Mouse (Mus musculus) common myeloid progenitor, adult 5-6 weeks (primary cell): ENCODE results near the gene Tfdp2. TPM values are rescaled to one million over a fixed set of nuclear protein-coding genes. Genes with fewer than 3 reads are reported as not detected.
"Not testable (repeated sequence)": the region's sequence is repeated elsewhere in the genome, so short reads cannot be mapped to it uniquely, and the experiment has no call there.

Source experiments
- ATAC-seq: replicated peaks from 2 replicates; pipeline ENCODE4 v1.8.0; 2016; ENCODE audit warnings: low read depth, mild to moderate bottlenecking, moderate TSS enrichment, inconsistent platforms; ENCODE audit not compliant: poor library complexity, severe bottlenecking
- total RNA-seq: library from RNA; stranded (forward); fragments of 200-1000, 187-1606 nt; gene quantifications from 2 replicates; pipeline ENCODE4 v1.2.3, GENCODE M21; 2017

The Tfdp2 gene
- total RNA-seq, 1 experiment from 2014 or later, result 62.2 TPM

GRCm38 (mm10) chr9:96282082-96282481 lies 86.0 kb downstream of the Tfdp2 start:
- no peak for ATAC-seq

GRCm38 (mm10) chr9:96284916-96285315 lies 88.8 kb downstream of the Tfdp2 start:
- ATAC-seq, result peak; percentile 63; the same call in 1 of the 2 replicates

GRCm38 (mm10) chr9:96292144-96292543 lies 96.1 kb downstream of the Tfdp2 start:
- ATAC-seq, result no peak

- no peak for ATAC-seq
Observed at GRCm38 (mm10) chr9:96299324-96300008, 103.4 kb downstream of the Tfdp2 start.

GRCm38 (mm10) chr9:96308816-96309215 lies 112.7 kb downstream of the Tfdp2 start:
- no peak for ATAC-seq

GRCm38 (mm10) chr9:96312074-96312473 lies 116.0 kb downstream of the Tfdp2 start:
- no peak for ATAC-seq

- no peak for ATAC-seq
Observed at GRCm38 (mm10) chr9:96319333-96319732, 123.3 kb downstream of the Tfdp2 start.

- no peak for ATAC-seq
Observed at GRCm38 (mm10) chr9:96320551-96320980, 124.5 kb downstream of the Tfdp2 start.

GRCm38 (mm10) chr9:96322411-96323152 lies 126.5 kb downstream of the Tfdp2 start:
- no peak for ATAC-seq

- no peak for ATAC-seq
Observed at GRCm38 (mm10) chr9:96324502-96324901, 128.4 kb downstream of the Tfdp2 start.

- no peak for ATAC-seq
Observed at GRCm38 (mm10) chr9:96326496-96326923, 130.4 kb downstream of the Tfdp2 start.

- ATAC-seq, result no peak
Observed at GRCm38 (mm10) chr9:96328226-96328625, 132.2 kb downstream of the Tfdp2 start.

- no peak for ATAC-seq
Observed at GRCm38 (mm10) chr9:96331146-96331545, 135.1 kb downstream of the Tfdp2 start.

GRCm38 (mm10) chr9:96345750-96346149 lies 149.7 kb downstream of the Tfdp2 start:
- ATAC-seq, result no peak

GRCm38 (mm10) chr9:96348885-96349284 lies 152.8 kb downstream of the Tfdp2 start:
- ATAC-seq, result no peak

- peak; percentile 73 for ATAC-seq
Observed at GRCm38 (mm10) chr9:96350010-96350409, 153.9 kb downstream of the Tfdp2 start.

- ATAC-seq, result no peak
Observed at GRCm38 (mm10) chr9:96350476-96350875, 154.4 kb downstream of the Tfdp2 start.

GRCm38 (mm10) chr9:96351771-96352170 lies 155.7 kb downstream of the Tfdp2 start:
- ATAC-seq, result not testable (repeated sequence)

GRCm38 (mm10) chr9:96353121-96353769 lies 157.2 kb downstream of the Tfdp2 start:
- ATAC-seq, result no peak

GRCm38 (mm10) chr9:96353799-96354198 lies 157.7 kb downstream of the Tfdp2 start:
- ATAC-seq, result peak; percentile 79

GRCm38 (mm10) chr9:96360056-96360455 lies 164.0 kb downstream of the Tfdp2 start:
- ATAC-seq, result no peak
